Mouse (Mus musculus) retina, postnatal 1 day (tissue): ENCODE measurements at regions not wholly inside any gene's neighbourhood (a gene's known extent, or its start where the extent isn't known, plus 50 kb on each side); places are given as distances from the start of the nearest gene placed in this dataset.
A peak's percentile ranks its signal among the peaks of the same experiment; 100 is the strongest.

ENCODE experiments used
- DNase-seq: peaks from one replicate; pipeline ENCODE4 v3.0.0-alpha.2; 2012

- DNase-seq, result no peak
These were observed 59.0 kb upstream of the Ntm start for GRCm38 (mm10) chr9:30021981-30022380.

GRCm38 (mm10) chr9:30025275-30025674 lies 62.3 kb upstream of the Ntm start:
- no peak for DNase-seq

GRCm38 (mm10) chr9:30026939-30027338 lies 64.0 kb upstream of the Ntm start:
- DNase-seq, result no peak

DNA sequence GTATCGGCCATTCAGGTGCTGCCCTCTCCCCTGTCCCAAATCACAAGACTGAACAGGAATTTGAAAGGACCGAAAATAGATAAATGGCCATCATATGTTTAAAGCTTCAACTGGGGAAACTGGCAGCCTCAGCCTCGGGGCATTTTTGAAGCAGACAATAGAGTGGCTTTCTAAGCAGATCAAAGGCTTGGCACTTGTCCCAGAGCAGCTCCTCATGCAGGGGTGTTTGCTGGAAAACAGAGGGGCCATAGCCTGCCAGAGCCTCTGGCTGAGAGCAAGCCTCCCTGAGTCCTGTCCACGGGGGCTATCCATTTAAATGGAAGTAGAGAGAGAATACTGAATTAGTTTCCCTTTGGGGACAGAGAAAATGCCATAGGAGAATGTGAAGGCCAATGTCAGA lies 77.5 kb upstream of the Ntm start:
- peak; percentile 86 for DNase-seq

GRCm38 (mm10) chr9:30064551-30064950 lies 101.6 kb upstream of the Ntm start:
- no peak for DNase-seq

DNA sequence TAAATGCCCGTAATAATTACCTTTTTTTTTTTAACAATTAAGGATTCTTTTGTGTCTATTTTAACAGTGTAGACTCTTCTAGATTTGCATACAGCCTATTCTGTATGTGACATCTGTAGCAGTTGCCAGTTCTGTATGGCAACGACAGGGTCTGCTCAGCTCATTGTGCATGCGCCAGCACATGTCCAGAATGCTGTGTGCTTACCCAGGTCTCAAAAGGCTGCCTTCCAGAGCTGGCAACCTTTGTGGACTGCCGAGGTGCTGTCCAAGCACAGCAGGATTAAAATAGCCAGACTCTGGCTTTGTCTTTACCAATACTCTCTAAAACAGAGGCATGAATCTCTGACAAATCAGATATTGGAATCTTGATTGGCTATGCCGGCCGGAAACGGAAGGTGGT lies 105.0 kb upstream of the Ntm start:
- no peak for DNase-seq

GRCm38 (mm10) chr9:30075233-30075632 lies 112.3 kb upstream of the Ntm start:
- DNase-seq, result no peak

- DNase-seq, result no peak
These were observed 113.1 kb upstream of the Ntm start for GRCm38 (mm10) chr9:30076006-30076405.

GRCm38 (mm10) chr9:30076482-30076881 lies 113.5 kb upstream of the Ntm start:
- DNase-seq, result no peak

DNA sequence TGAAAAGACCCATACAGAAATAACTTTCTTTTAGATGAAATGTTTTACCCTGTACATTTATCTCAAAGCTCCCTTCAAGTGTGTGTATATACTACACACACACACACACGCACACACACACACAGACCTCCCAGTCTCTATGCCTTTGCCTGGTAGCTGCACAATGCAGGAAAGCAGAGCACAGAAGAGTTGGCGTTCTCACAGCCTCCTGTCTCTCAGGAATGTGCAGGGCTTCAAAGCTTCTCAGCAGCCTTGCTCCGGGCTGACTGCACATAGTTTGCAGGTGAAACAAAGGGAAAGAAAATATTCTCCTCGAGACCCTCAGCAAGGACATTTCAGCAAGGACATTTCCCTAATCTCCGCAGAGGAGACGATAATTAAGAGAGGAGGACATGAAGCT lies 139.0 kb upstream of the Ntm start:
- no peak for DNase-seq

DNA sequence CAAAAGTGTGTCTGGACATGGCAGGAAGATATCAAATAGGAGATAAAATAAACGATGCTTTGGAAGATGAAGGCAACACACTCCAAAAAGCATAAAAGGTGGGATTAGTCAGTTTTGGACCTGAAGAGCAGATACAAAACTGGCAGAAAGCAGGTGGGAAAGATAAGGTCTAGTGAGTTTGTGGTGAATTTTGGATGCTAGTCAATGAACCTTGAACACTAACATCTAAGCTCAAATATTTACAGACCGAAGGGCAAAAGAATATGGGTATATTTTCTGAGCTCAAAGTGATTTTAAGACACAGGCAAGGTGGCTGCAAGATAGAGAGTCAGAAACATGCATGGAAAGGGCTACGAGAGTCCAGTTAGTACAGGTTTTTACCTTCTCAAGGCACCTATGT lies 159.4 kb upstream of the Ntm start:
- DNase-seq, result no peak

GRCm38 (mm10) chr9:30129151-30129550 lies 166.2 kb upstream of the Ntm start:
- no peak for DNase-seq

DNA sequence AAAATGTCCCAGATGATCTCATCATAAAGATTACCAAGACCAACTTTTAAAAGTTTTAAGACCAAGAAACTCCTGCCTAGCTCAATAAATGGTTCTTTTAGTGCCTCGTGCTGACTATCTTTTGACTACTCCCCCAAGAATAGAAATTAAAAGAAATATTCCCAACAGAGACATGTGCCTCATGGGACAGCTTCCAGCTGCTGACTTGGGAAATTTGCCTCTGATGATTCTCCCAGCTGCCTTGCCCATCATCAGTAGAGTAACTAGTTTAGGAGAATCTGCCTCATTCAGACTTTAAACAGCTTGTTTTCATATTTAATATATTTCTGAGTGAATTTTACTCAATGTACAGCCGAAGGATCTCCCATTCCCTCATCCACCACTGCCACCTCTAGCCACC lies 168.7 kb upstream of the Ntm start:
- no peak for DNase-seq

- no peak for DNase-seq
These were observed 171.4 kb upstream of the Ntm start for GRCm38 (mm10) chr9:30134303-30134702.

- peak; percentile 85 for DNase-seq
These were observed 174.8 kb upstream of the Ntm start for GRCm38 (mm10) chr9:30137611-30138287.

- DNase-seq, result peak; percentile 34
These were observed 177.2 kb upstream of the Ntm start for GRCm38 (mm10) chr9:30140188-30140587.

- no peak for DNase-seq
These were observed 178.2 kb upstream of the Ntm start for GRCm38 (mm10) chr9:30141186-30141585.

DNA sequence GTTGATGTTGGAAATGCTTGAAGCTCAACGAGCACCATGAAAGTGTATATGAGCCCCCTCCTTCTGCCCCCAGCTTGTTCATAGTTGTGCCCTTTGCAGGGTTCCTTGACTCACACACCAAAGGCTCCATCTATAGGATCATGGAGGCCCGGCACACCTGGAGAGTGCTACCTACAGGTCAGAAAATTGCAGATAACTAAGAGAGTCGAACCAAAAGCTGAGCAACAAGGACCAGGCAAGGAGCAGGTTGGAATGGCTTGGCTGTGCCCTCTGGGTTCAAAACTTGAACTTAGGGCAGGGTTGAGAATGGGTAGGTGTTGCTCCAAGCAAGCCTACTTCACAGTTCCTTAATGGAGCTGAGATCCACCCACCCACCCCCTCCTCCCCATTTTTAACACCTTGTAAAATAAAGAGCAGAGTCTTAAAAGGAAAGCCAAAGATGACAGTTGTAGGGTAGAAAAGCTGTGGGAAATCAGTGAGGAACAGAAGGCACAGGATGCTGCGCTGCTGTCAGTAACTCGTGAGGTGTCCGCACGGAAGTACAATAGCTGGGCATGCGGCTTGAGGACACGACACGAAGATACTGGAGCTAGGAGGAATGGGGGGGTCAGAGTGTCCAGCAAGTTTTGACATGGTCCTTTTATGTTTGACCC lies 180.0 kb upstream of the Ntm start:
- no peak for DNase-seq

DNA sequence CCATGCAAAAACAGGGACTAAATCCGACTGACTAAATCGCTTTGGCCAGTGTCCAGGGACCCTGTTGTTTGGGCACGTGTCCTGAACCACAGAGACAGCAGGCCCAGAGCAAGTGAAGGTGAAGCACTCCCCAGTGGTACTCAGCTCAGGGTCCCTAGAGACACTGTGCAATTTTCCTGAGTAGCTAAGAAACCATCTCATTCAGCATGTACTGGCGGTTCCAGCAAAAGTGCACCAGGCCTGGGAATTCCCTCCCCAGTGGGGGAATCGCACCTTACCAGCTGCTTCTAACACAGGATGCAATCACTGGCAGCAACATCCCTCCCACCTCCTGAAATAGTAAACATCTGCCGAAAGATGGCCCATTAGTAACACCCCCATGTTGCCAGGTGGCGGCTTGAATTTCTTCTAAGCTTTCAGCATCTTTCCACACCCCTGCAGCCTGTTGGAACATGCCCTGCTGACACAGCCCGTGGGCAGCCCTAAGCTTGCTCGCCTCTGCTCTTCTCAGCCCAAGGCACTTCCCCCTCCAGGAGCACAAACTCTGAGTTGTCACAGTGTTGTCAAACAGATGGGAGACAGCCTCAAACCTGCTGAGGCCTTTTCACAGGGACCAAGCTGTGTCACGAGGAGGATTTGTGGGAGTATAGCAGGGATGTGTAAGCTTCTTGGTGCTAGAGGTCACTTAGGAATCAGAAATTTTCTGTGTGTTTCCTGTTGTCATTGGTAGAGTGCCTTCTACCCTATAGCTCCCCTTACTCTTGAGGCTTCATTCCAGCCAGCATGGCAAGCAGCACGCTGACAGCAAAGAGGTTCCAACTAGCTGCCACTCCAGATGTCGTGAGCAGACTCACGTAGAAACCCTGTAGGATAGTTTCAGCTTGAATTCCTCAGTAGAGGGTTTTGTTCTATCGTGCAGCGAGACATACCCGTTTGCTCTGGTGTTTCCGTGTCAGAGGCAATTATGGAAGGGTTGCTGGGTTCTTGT lies 186.8 kb upstream of the Ntm start:
- DNase-seq, result peak; percentile 24

GRCm38 (mm10) chr9:30151173-30151572 lies 188.2 kb upstream of the Ntm start:
- DNase-seq, result no peak

DNA sequence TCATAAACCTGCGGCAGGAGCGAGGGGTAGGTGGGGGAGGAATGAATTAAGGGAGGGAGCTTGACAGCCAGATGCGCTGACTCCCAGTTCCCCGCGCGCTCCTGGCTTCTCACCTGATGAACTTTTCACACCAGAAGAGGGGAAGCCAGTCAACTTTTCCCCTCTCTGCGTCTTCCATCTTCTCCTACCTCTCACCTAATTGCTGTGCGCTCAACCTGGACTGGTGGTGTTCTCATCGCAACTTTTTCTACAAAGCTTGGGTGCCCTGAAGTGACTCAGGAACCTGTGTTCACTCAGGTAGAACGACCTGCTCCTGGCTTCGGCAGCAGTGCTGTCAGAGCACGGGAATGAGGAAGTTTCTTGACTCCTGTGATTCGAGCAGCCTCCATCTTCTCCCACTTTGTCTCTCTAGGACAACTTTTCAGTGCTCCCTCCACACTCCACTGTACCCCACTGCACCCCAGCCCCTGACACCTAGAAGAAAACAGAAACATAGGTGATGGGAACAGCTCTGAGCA lies 203.4 kb upstream of the Ntm start:
- DNase-seq, result no peak

DNA sequence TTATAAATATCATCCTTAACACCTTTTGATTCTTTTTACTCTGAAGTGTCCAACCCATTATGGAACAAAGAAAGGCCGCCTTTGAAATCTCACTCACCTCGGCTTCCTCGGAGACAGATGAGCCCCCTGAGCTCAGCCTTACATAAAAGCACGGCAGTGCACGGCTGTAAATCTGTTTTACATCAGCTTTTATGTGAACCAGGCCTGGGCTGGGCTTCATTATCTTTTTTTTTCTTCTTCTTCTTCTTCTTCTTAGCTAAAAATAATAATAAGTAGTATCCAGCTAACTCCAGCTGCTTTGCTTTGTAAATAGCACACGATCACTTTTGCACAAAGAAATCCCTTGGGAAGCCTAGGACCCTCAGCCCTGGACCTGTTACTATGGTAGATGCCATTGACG lies 204.3 kb upstream of the Ntm start:
- no peak for DNase-seq

- DNase-seq, result no peak
These were observed 211.7 kb upstream of the Ntm start for GRCm38 (mm10) chr9:30174646-30175045.
